Mouse (Mus musculus) hindbrain, postnatal 0 days (tissue): ENCODE results near the gene Slc9a3r1. TPM values are rescaled to one million over a fixed set of nuclear protein-coding genes. Genes with fewer than 3 reads are reported as not detected.

Experiments
- ATAC-seq: fragments of 200-750 bp; cut with Nextera tagmentation; 2 replicates; pipeline ENCODE4 v1.8.0; 2017; ENCODE audit warnings: mild to moderate bottlenecking, moderate TSS enrichment, moderate library complexity
- DNase-seq: peaks from one replicate; pipeline ENCODE4 v3.0.0-alpha.2; 2015; ENCODE audit warnings: low spot score
- H3K27ac ChIP-seq: fragments of 300-500 bp; sonication (generic); 2 replicates; pipeline ENCODE4 v1.5.1; 2014; ENCODE audit warnings: mild to moderate bottlenecking
- H3K27me3 ChIP-seq: fragments of 300-500 bp; sonication (generic); 2 replicates; pipeline ENCODE4 v1.6.1; 2014; ENCODE audit warnings: low read length, mixed read lengths; ENCODE audit not compliant: insufficient read depth
- H3K36me3 ChIP-seq: fragments of 300-500 bp; sonication (generic); 2 replicates; pipeline ENCODE4 v1.6.1; 2014; ENCODE audit warnings: low read length, mixed read lengths; ENCODE audit not compliant: insufficient read depth
- H3K4me1 ChIP-seq: fragments of 300-500 bp; sonication (generic); 2 replicates; pipeline ENCODE4 v1.6.1; 2014; ENCODE audit warnings: antibody characterized with exemption, low read length, mixed read lengths; ENCODE audit not compliant: insufficient read depth
- H3K4me2 ChIP-seq: fragments of 300-500 bp; sonication (generic); 2 replicates; pipeline ENCODE4 v1.6.1; 2014; ENCODE audit warnings: low read depth, mild to moderate bottlenecking, low read length, moderate library complexity, mixed read lengths
- H3K4me3 ChIP-seq: fragments of 300-500 bp; sonication (generic); 2 replicates; pipeline ENCODE4 v1.5.1; 2014; ENCODE audit warnings: low read length
- H3K9ac ChIP-seq: fragments of 300-500 bp; sonication (generic); replicated peaks from 2 replicates; pipeline ENCODE4 v1.6.1; 2014; ENCODE audit warnings: mild to moderate bottlenecking, low read length, moderate library complexity, mixed read lengths
- H3K9me3 ChIP-seq: fragments of 300-500 bp; sonication (generic); 2 replicates; pipeline ENCODE4 v1.6.1; 2016; ENCODE audit warnings: low read length, mixed read lengths
- CTCF ChIP-seq: IDR thresholded peaks from 2 replicates; pipeline ENCODE4 v1.5.1; 2016; ENCODE audit warnings: antibody characterized with exemption, control low read depth, low read depth
- WGBS: fragments of 180-500 bp; shearing (Covaris S2); extraction: QIAGEN DNeasy Blood & Tissue Kit; methylation state at CpG from one replicate; pipeline ENCODE4 v1.1.7; 2014; 5-methylcytosine and 5-hydroxymethylcytosine counted together
- polyA plus RNA-seq: library from polyadenylated mRNA; unstranded; fragments of >200 nt; fragmentation: Nextera tagmentation; extraction: Ambion mirVana; gene quantifications from 2 replicates; pipeline ENCODE4 v1.2.1, GENCODE M21; 2015
- total RNA-seq: library from RNA; depleted of rRNA; stranded (reverse); fragments of >200 nt; gene quantifications from 2 replicates; pipeline ENCODE4 v1.2.3, GENCODE M21; 2014; rRNA removed

Slc9a3r1 gene
- total and polyA plus RNA-seq, 2 experiments from 2014 or later = 72.6 to 91.8 TPM

- TF ChIP-seq CTCF = no peak
- Histone ChIP-seq H3K4me1 (peaks cover 31% of the 10 kb centered on the region), H3K4me2 (no peak overlapping the region), H3K36me3 (no peaks in the 10 kb centered on the region), H3K4me3 (no peak overlapping the region), H3K9ac (no peak overlapping the region), H3K9me3 (no peaks in the 10 kb centered on the region), H3K27me3 (no peaks in the 10 kb centered on the region), H3K27ac (0 out of 2 replicates have a peak overlapping the region, but pooled peaks have one; percentile 21)
- 29% methylated on average over 14 of the region's 14 CpGs for WGBS
- DNase-seq (peak; percentile 62), ATAC-seq (peak; percentile 39; the same call in 1 of the 2 replicates)
Measured at GRCm38 (mm10) chr11:115226811-115227491, 63.8 kb downstream of the Slc9a3r1 start.

- Histone ChIP-seq H3K9ac (no peak overlapping the region), H3K27me3 (no peaks in the 10 kb centered on the region), H3K4me2 (no peak overlapping the region), H3K36me3 (no peaks in the 10 kb centered on the region), H3K4me3 (no peak overlapping the region), H3K9me3 (no peaks in the 10 kb centered on the region), H3K4me1 (peaks cover 38% of the 10 kb centered on the region), H3K27ac (no peak overlapping the region)
- 37% methylated on average over 12 of the region's 12 CpGs for WGBS
- DNase-seq = no peak
- no peak for TF ChIP-seq CTCF
- ATAC-seq = no peak
Measured at GRCm38 (mm10) chr11:115227640-115228039, 64.5 kb downstream of the Slc9a3r1 start.

GRCm38 (mm10) chr11:115228430-115228829, 65.3 kb downstream of the Slc9a3r1 start:
- Histone ChIP-seq H3K4me1 (peaks cover 44% of the 10 kb centered on the region), H3K9ac (no peak overlapping the region), H3K4me2 (no peak overlapping the region), H3K9me3 (no peaks in the 10 kb centered on the region), H3K36me3 (no peaks in the 10 kb centered on the region), H3K27me3 (no peaks in the 10 kb centered on the region), H3K4me3 (no peak overlapping the region), H3K27ac (no peak overlapping the region)
- WGBS = 64% methylated on average over 7 of the region's 7 CpGs
- TF ChIP-seq CTCF = no peak
- no peak for ATAC-seq
- DNase-seq = no peak

DNA sequence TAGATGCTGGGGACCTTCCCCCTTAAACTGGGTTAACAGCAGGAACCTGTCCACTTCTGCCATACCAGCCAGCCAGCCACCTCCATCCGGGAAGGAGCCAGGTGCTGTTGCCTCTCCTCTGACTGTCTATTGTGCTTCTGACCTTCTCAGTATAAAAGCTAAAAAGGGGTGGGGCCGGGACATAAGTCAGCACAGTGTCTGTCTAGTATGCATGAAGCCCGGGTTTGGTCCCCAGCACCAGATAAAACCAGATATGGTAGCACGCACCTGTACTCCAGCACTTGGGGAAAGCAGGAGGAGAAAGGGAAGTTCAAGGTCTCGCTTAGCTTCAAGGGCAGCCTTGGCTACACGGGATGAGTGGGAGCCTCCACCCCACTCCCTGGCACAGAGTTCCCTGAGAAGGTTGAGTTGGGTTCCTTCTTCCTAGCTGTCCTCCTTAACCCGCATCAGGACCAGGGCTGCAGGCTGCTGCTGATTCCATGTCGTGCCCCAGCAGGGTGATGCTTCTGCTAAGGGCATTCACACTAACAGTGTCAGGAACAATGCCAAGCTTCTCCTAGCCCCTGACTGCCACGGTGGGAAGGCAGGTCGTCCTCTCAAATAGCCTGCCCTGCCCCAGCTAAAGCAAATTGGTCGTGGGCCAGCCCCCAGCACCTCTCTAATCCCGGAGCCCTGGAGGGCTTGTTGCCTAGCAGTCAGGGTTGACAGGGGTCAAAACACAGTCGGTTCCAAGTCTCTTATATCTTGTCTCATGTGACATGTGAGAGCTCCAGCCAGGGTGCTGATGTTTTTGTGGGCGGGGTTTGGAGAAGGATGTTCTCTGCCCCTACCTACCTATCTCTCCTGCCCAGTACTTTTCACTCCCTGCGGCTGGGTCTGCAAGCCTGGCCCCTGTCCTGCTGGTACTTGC, 66.1 kb downstream of the Slc9a3r1 start:
- Histone ChIP-seq H3K27ac (no peak overlapping the region), H3K9ac (no peak overlapping the region), H3K9me3 (no peaks in the 10 kb centered on the region), H3K4me3 (no peak overlapping the region), H3K27me3 (no peaks in the 10 kb centered on the region), H3K4me1 (peaks cover 52% of the 10 kb centered on the region), H3K4me2 (no peak overlapping the region), H3K36me3 (no peaks in the 10 kb centered on the region)
- no peak for DNase-seq
- 50% methylated on average over 15 of the region's 15 CpGs for WGBS
- no peak for TF ChIP-seq CTCF
- no peak for ATAC-seq

Other genes starting within 250 kb of the Slc9a3r1 start
- 0.37 TPM in 1 of 2 replicates, not detected in the other for gene Cd300lb, start 229.0 kb upstream of the Slc9a3r1 start, total RNA-seq
- 0.08 TPM in 1 of 2 replicates, not detected in the other for gene Cd300lb, start 229.0 kb upstream of the Slc9a3r1 start, polyA plus RNA-seq
- gene Cd300c, start 194.2 kb upstream of the Slc9a3r1 start, total RNA-seq = not detected in 2 replicates
- gene Cd300c, start 194.2 kb upstream of the Slc9a3r1 start, polyA plus RNA-seq = not detected in 2 replicates
- gene Cd300ld, start 173.4 kb upstream of the Slc9a3r1 start, total RNA-seq = 0.58 TPM in 1 of 2 replicates, not detected in the other
- 0.15 TPM in 1 of 2 replicates, not detected in the other for gene Cd300ld, start 173.4 kb upstream of the Slc9a3r1 start, polyA plus RNA-seq
- 0.61 and 2.1 TPM in 2 replicates for gene Cd300c2, start 161.5 kb upstream of the Slc9a3r1 start, total RNA-seq
- 2.5 and 3.0 TPM in 2 replicates for gene Cd300c2, start 161.5 kb upstream of the Slc9a3r1 start, polyA plus RNA-seq
- not detected in 2 replicates for gene Cd300ld2, start 147.1 kb upstream of the Slc9a3r1 start, total RNA-seq
- not detected in 2 replicates for gene Cd300ld2, start 147.1 kb upstream of the Slc9a3r1 start, polyA plus RNA-seq
- gene Cd300ld4, start 136.3 kb upstream of the Slc9a3r1 start, total RNA-seq = not detected in 2 replicates
- not detected in 2 replicates for gene Cd300ld4, start 136.3 kb upstream of the Slc9a3r1 start, polyA plus RNA-seq
- gene Cd300ld5, start 125.6 kb upstream of the Slc9a3r1 start, total RNA-seq = not detected in 2 replicates
- not detected in 2 replicates for gene Cd300ld5, start 125.6 kb upstream of the Slc9a3r1 start, polyA plus RNA-seq
- gene Cd300ld3, start 114.9 kb upstream of the Slc9a3r1 start, total RNA-seq = not detected in 2 replicates
- gene Cd300ld3, start 114.9 kb upstream of the Slc9a3r1 start, polyA plus RNA-seq = not detected in 2 replicates
- not detected in 2 replicates for gene Cd300e, start 101.2 kb upstream of the Slc9a3r1 start, total RNA-seq
- gene Cd300e, start 101.2 kb upstream of the Slc9a3r1 start, polyA plus RNA-seq = 0.09 and 0.14 TPM in 2 replicates
- 1.2 TPM in 2 replicates for gene Rab37, start 71.9 kb upstream of the Slc9a3r1 start, total RNA-seq
- 1.2 and 1.3 TPM in 2 replicates for gene Rab37, start 71.9 kb upstream of the Slc9a3r1 start, polyA plus RNA-seq
- not detected in 2 replicates for gene Cd300lf, start 29.3 kb upstream of the Slc9a3r1 start, total RNA-seq
- gene Cd300lf, start 29.3 kb upstream of the Slc9a3r1 start, polyA plus RNA-seq = 0.23 and 0.37 TPM in 2 replicates
- 6.4 and 11.1 TPM in 2 replicates for gene Tmem104, start 24.1 kb downstream of the Slc9a3r1 start, total RNA-seq
- gene Tmem104, start 24.1 kb downstream of the Slc9a3r1 start, polyA plus RNA-seq = 10.1 and 13.5 TPM in 2 replicates
- gene Nat9, start 24.5 kb downstream of the Slc9a3r1 start, total RNA-seq = 17.3 and 27.8 TPM in 2 replicates
- 17.3 and 22.2 TPM in 2 replicates for gene Nat9, start 24.5 kb downstream of the Slc9a3r1 start, polyA plus RNA-seq
- 6.9 and 7.1 TPM in 2 replicates for gene Grin2c, start 103.9 kb downstream of the Slc9a3r1 start, total RNA-seq
- 1.0 and 1.1 TPM in 2 replicates for gene Grin2c, start 103.9 kb downstream of the Slc9a3r1 start, polyA plus RNA-seq
- 20.0 and 22.6 TPM in 2 replicates for gene Fdxr, start 113.7 kb downstream of the Slc9a3r1 start, total RNA-seq
- 15.0 and 16.4 TPM in 2 replicates for gene Fdxr, start 113.7 kb downstream of the Slc9a3r1 start, polyA plus RNA-seq
- gene Fads6, start 134.3 kb downstream of the Slc9a3r1 start, total RNA-seq = 8.3 and 10.8 TPM in 2 replicates
- gene Fads6, start 134.3 kb downstream of the Slc9a3r1 start, polyA plus RNA-seq = 1.8 and 1.9 TPM in 2 replicates
- 0.36 and 0.99 TPM in 2 replicates for gene Otop2, start 143.8 kb downstream of the Slc9a3r1 start, total RNA-seq
- gene Otop2, start 143.8 kb downstream of the Slc9a3r1 start, polyA plus RNA-seq = 0.20 and 0.34 TPM in 2 replicates
- 0.37 and 0.47 TPM in 2 replicates for gene Ush1g, start 158.7 kb downstream of the Slc9a3r1 start, total RNA-seq
- gene Ush1g, start 158.7 kb downstream of the Slc9a3r1 start, polyA plus RNA-seq = 0.10 and 0.13 TPM in 2 replicates
- 2.2 and 3.6 TPM in 2 replicates for gene Otop3, start 171.4 kb downstream of the Slc9a3r1 start, total RNA-seq
- 2.7 and 2.8 TPM in 2 replicates for gene Otop3, start 171.4 kb downstream of the Slc9a3r1 start, polyA plus RNA-seq
- gene Hid1, start 204.4 kb downstream of the Slc9a3r1 start, total RNA-seq = 78.9 and 87.5 TPM in 2 replicates
- 55.3 and 58.1 TPM in 2 replicates for gene Hid1, start 204.4 kb downstream of the Slc9a3r1 start, polyA plus RNA-seq
- gene Cdr2l, start 218.6 kb downstream of the Slc9a3r1 start, total RNA-seq = 70.8 and 72.3 TPM in 2 replicates
- 17.7 and 18.8 TPM in 2 replicates for gene Cdr2l, start 218.6 kb downstream of the Slc9a3r1 start, polyA plus RNA-seq
- gene Mrpl58, start 240.4 kb downstream of the Slc9a3r1 start, total RNA-seq = 138 and 204 TPM in 2 replicates
- gene Mrpl58, start 240.4 kb downstream of the Slc9a3r1 start, polyA plus RNA-seq = 205 and 210 TPM in 2 replicates